ENCODE assay signal across 8 mouse cellular contexts in the genomic region with DNA sequence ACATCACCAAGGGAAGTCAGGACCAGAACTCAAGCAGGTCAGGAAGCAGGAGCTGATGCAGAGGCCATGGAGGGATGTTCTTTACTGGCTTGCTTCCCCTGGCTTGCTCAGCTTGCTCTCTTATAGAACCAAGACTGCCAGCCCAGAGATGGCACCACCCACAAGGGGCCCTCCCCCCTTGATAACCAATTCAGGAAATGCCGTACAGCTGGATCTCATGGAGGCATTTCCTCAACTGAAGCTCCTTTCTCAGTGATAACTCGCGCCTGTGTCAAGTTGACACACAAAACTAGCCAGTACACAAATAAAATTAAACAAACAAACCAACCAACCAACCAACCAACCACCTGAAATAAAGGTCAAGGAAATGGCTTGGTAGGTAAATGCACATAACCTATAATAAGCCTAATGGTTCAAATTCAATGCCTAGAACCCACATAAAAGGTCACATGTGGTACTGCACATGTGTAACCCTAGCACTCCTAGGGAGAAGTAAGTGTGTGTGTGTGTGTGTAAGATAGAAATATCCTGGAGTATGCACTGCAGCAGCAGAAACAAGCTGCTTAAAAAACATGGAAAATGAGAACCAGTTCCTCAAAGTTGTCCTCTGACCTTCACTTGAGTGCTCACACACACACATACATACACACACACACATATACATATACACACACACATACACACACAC. TPM values are rescaled to one million over a fixed set of nuclear protein-coding genes. Genes with fewer than 3 reads are reported as not detected.
DNase-seq lines count a peak whose midpoint lies in the region; ATAC-seq and TF ChIP-seq lines count a peak whose summit lies in the region.
"Not testable (repeated sequence)": the region's sequence is repeated elsewhere in the genome, so short reads cannot be mapped to it uniquely, and the experiment has no call there.

No protein-coding gene starts in this region.

- peaks cover 28% of the 10 kb centered on the region for H3K79me3 ChIP-seq in C2C12 (ENCODE audit: low read depth)

- H3K79me2 ChIP-seq in C2C12 (ENCODE audit: control insufficient read depth, insufficient read depth): peaks cover 45% of the 10 kb centered on the region

- H3K27ac ChIP-seq in embryonic facial prominence, embryonic 10.5 days (replicated peaks); heart, embryonic 10.5 days; hindbrain, embryonic 15.5 days (replicated peaks); limb, embryonic 12.5 days; lung, embryonic 15.5 days; neural tube, embryonic 12.5 days: not testable (repeated sequence)

- not testable (repeated sequence) for TF ChIP-seq CTCF in C2C12 (IDR thresholded peaks at IDR 0.05; ENCODE audit: control insufficient read depth, insufficient read depth, insufficient read length)

- H3K9ac ChIP-seq in hindbrain, embryonic 15.5 days; limb, embryonic 12.5 days (replicated peaks); lung, embryonic 15.5 days; neural tube, embryonic 12.5 days: not testable (repeated sequence)

- not testable (repeated sequence) for ATAC-seq in hindbrain, embryonic 15.5 days (ENCODE audit: low FRiP score, low read depth); limb, embryonic 12.5 days (ENCODE audit: insufficient number of reproducible peaks, insufficient read depth, low FRiP score, low TSS enrichment, low read depth); lung, embryonic 15.5 days (ENCODE audit: borderline replicate concordance, extremely low read depth, low FRiP score, low TSS enrichment); neural tube, embryonic 12.5 days (ENCODE audit: low FRiP score, low read depth)

- peaks cover 23% of the 10 kb centered on the region for H3K4me1 ChIP-seq in embryonic facial prominence, embryonic 10.5 days
- H3K4me1 ChIP-seq in heart, embryonic 10.5 days; limb, embryonic 12.5 days (replicated peaks); neural tube, embryonic 12.5 days: not testable (repeated sequence)
- H3K4me1 ChIP-seq in hindbrain, embryonic 15.5 days (replicated peaks): peaks cover 14% of the 10 kb centered on the region
- H3K4me1 ChIP-seq in lung, embryonic 15.5 days: peaks cover 16% of the 10 kb centered on the region

- not testable (repeated sequence) for H3K27me3 ChIP-seq in C2C12 (ENCODE audit: control insufficient read depth, insufficient read depth, insufficient read length); embryonic facial prominence, embryonic 10.5 days (replicated peaks; ENCODE audit: low read depth, poor library complexity, severe bottlenecking); heart, embryonic 10.5 days (ENCODE audit: insufficient read depth, poor library complexity, severe bottlenecking); hindbrain, embryonic 15.5 days; limb, embryonic 12.5 days; lung, embryonic 15.5 days; neural tube, embryonic 12.5 days (replicated peaks)

- peak overlapping the region; percentile 71 for H3K4me3 ChIP-seq in C2C12 (ENCODE audit: insufficient read depth, poor library complexity, severe bottlenecking)
- peak overlapping the region; percentile 75 for H3K4me3 ChIP-seq in embryonic facial prominence, embryonic 10.5 days
- H3K4me3 ChIP-seq in heart, embryonic 10.5 days: peak overlapping the region; percentile 68
- H3K4me3 ChIP-seq in hindbrain, embryonic 15.5 days: peak overlapping the region; percentile 65; the same call in 1 of the 2 replicates
- peak overlapping the region; percentile 64; the same call in 1 of the 2 replicates for H3K4me3 ChIP-seq in limb, embryonic 12.5 days (replicated peaks)
- peak overlapping the region; percentile 73 for H3K4me3 ChIP-seq in lung, embryonic 15.5 days
- not testable (repeated sequence) for H3K4me3 ChIP-seq in neural tube, embryonic 12.5 days

- H3ac ChIP-seq in C2C12 (ENCODE audit: control insufficient read depth, insufficient read length, low read depth): not testable (repeated sequence)

- WGBS in embryonic facial prominence, embryonic 10.5 days: 80% methylated on average over 3 of the region's 3 CpGs
- WGBS in heart, embryonic 10.5 days: 57% methylated on average over 3 of the region's 3 CpGs
- 74% methylated on average over 3 of the region's 3 CpGs for WGBS in hindbrain, embryonic 15.5 days
- WGBS in limb, embryonic 12.5 days: 85% methylated on average over 3 of the region's 3 CpGs
- 55% methylated on average over 3 of the region's 3 CpGs for WGBS in lung, embryonic 15.5 days
- 91% methylated on average over 3 of the region's 3 CpGs for WGBS in neural tube, embryonic 12.5 days

- not testable (repeated sequence) for H3K9me3 ChIP-seq in embryonic facial prominence, embryonic 10.5 days; heart, embryonic 10.5 days; hindbrain, embryonic 15.5 days; limb, embryonic 12.5 days; lung, embryonic 15.5 days; neural tube, embryonic 12.5 days

- DNase-seq in embryonic facial prominence, embryonic 10.5 days (ENCODE audit: low spot score); heart, embryonic 10.5 days (ENCODE audit: low spot score): not testable (repeated sequence)
- peak; percentile 17 to 32 for DNase-seq in thymus, postnatal 10 days (ENCODE audit: low spot score in 2 of 2)

- not testable (repeated sequence) for H3K36me3 ChIP-seq in C2C12 (ENCODE audit: control insufficient read depth, insufficient read depth); heart, embryonic 10.5 days; hindbrain, embryonic 15.5 days; limb, embryonic 12.5 days; lung, embryonic 15.5 days; neural tube, embryonic 12.5 days
- H3K36me3 ChIP-seq in embryonic facial prominence, embryonic 10.5 days (replicated peaks): peaks cover 29% of the 10 kb centered on the region

- peak overlapping the region; percentile 72 for H3K4me2 ChIP-seq in hindbrain, embryonic 15.5 days
- H3K4me2 ChIP-seq in limb, embryonic 12.5 days: peak overlapping the region; percentile 63
- H3K4me2 ChIP-seq in lung, embryonic 15.5 days: peak overlapping the region; percentile 69
- peak overlapping the region; percentile 68 for H3K4me2 ChIP-seq in neural tube, embryonic 12.5 days (replicated peaks)

RNA-seq across cellular contexts. Expression of gene Kif24, which starts 1.5 kb away (rescaled TPM):
- polyA plus RNA-seq in C2C12 (2012; fragmentation: generic; extraction: Trizol): 3.0 TPM
- polyA plus RNA-seq in embryonic facial prominence, embryonic 10.5 days (2016; fragmentation: Nextera tagmentation; extraction: Ambion mirVana): 13.7 and 15.1 TPM in 2 replicates
- polyA plus RNA-seq in heart, embryonic 10.5 days (2016; fragmentation: Nextera tagmentation; extraction: Ambion mirVana): 6.9 and 9.1 TPM in 2 replicates
- polyA plus RNA-seq in hindbrain, embryonic 15.5 days (2015; fragmentation: Nextera tagmentation; extraction: Ambion mirVana): 2.9 and 4.1 TPM in 2 replicates
- polyA plus RNA-seq in limb, embryonic 12.5 days (2016; fragmentation: Nextera tagmentation; extraction: Ambion mirVana): 11.6 and 11.7 TPM in 2 replicates
- 8.2 and 8.3 TPM in 2 replicates for polyA plus RNA-seq in lung, embryonic 15.5 days (2015; fragmentation: Nextera tagmentation; extraction: Ambion mirVana)
- polyA plus RNA-seq in neural tube, embryonic 12.5 days (2016; fragmentation: Nextera tagmentation; extraction: Ambion mirVana): 10.0 TPM in 2 replicates

RNA-seq across cellular contexts. Expression of gene Nudt2, which starts 1.8 kb away (rescaled TPM):
- 27.3 TPM for polyA plus RNA-seq in C2C12 (2012; fragmentation: generic; extraction: Trizol)
- polyA plus RNA-seq in embryonic facial prominence, embryonic 10.5 days (2016; fragmentation: Nextera tagmentation; extraction: Ambion mirVana): 55.4 and 61.4 TPM in 2 replicates
- 48.1 and 56.6 TPM in 2 replicates for polyA plus RNA-seq in heart, embryonic 10.5 days (2016; fragmentation: Nextera tagmentation; extraction: Ambion mirVana)
- polyA plus RNA-seq in hindbrain, embryonic 15.5 days (2015; fragmentation: Nextera tagmentation; extraction: Ambion mirVana): 68.3 and 76.0 TPM in 2 replicates
- polyA plus RNA-seq in limb, embryonic 12.5 days (2016; fragmentation: Nextera tagmentation; extraction: Ambion mirVana): 49.9 and 50.1 TPM in 2 replicates
- polyA plus RNA-seq in lung, embryonic 15.5 days (2015; fragmentation: Nextera tagmentation; extraction: Ambion mirVana): 48.2 and 49.0 TPM in 2 replicates
- 54.3 and 57.6 TPM in 2 replicates for polyA plus RNA-seq in neural tube, embryonic 12.5 days (2016; fragmentation: Nextera tagmentation; extraction: Ambion mirVana)

RNA-seq across cellular contexts. Expression of gene AI464131, which starts 39.7 kb away (rescaled TPM):
- polyA plus RNA-seq in C2C12 (2012; fragmentation: generic; extraction: Trizol): 2.8 TPM
- 5.7 and 8.9 TPM in 2 replicates for polyA plus RNA-seq in embryonic facial prominence, embryonic 10.5 days (2016; fragmentation: Nextera tagmentation; extraction: Ambion mirVana)
- polyA plus RNA-seq in heart, embryonic 10.5 days (2016; fragmentation: Nextera tagmentation; extraction: Ambion mirVana): 2.9 and 3.2 TPM in 2 replicates
- 11.2 and 14.0 TPM in 2 replicates for polyA plus RNA-seq in hindbrain, embryonic 15.5 days (2015; fragmentation: Nextera tagmentation; extraction: Ambion mirVana)
- polyA plus RNA-seq in limb, embryonic 12.5 days (2016; fragmentation: Nextera tagmentation; extraction: Ambion mirVana): 2.3 and 3.1 TPM in 2 replicates
- 3.5 and 4.2 TPM in 2 replicates for polyA plus RNA-seq in lung, embryonic 15.5 days (2015; fragmentation: Nextera tagmentation; extraction: Ambion mirVana)
- 6.4 and 8.9 TPM in 2 replicates for polyA plus RNA-seq in neural tube, embryonic 12.5 days (2016; fragmentation: Nextera tagmentation; extraction: Ambion mirVana)

RNA-seq across cellular contexts. Expression of gene 1110017D15Rik, which starts 53.9 kb away (rescaled TPM):
- polyA plus RNA-seq in C2C12 (2012; fragmentation: generic; extraction: Trizol): 0.14 TPM
- 5.3 and 6.1 TPM in 2 replicates for polyA plus RNA-seq in embryonic facial prominence, embryonic 10.5 days (2016; fragmentation: Nextera tagmentation; extraction: Ambion mirVana)
- polyA plus RNA-seq in heart, embryonic 10.5 days (2016; fragmentation: Nextera tagmentation; extraction: Ambion mirVana): 1.0 TPM in 1 of 2 replicates, not detected in the other
- 17.0 and 19.3 TPM in 2 replicates for polyA plus RNA-seq in hindbrain, embryonic 15.5 days (2015; fragmentation: Nextera tagmentation; extraction: Ambion mirVana)
- polyA plus RNA-seq in limb, embryonic 12.5 days (2016; fragmentation: Nextera tagmentation; extraction: Ambion mirVana): 1.5 TPM in 2 replicates
- 6.4 and 7.3 TPM in 2 replicates for polyA plus RNA-seq in lung, embryonic 15.5 days (2015; fragmentation: Nextera tagmentation; extraction: Ambion mirVana)
- polyA plus RNA-seq in neural tube, embryonic 12.5 days (2016; fragmentation: Nextera tagmentation; extraction: Ambion mirVana): 3.7 and 5.1 TPM in 2 replicates
